Mouse (Mus musculus) regulatory T cell (primary cell): ENCODE measurements around the gene Sf3b4.
"Not testable (repeated sequence)": the region's sequence is repeated elsewhere in the genome, so short reads cannot be mapped to it uniquely, and the experiment has no call there.

Source experiments
- in situ Hi-C: fragments of 300-600 bp; cut with MboI, MseI; formaldehyde crosslinking; loops from one replicate; pipeline ENCODE4 v1.15.1; 2025; ENCODE audit warnings: high pct_unique_total_duplicates

Gene Sf3b4

DNA sequence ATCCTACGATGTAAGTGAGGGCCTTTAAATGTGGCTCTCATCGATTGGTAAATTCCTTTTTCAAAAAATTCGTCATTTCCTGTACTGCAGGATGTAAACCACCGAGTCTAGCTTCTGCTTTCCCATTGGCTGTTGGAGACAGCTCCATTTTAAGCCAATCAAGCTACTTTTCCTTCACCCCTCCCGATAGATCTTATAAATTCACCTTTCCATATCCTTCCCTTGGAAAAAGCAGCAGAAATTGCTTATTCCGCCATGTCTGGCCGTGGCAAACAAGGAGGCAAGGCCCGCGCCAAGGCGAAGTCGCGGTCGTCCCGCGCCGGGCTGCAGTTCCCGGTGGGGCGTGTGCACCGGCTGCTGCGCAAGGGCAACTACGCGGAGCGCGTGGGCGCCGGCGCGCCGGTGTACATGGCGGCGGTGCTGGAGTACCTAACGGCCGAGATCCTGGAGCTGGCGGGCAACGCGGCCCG, 47.6 kb downstream of the Sf3b4 start, which contains the start of the genes Bola1 and Hist2h2ab:
Gene Bola1 (minus strand): TSS at position 49 of the 470 bp plus-strand sequence.
Gene Hist2h2ab (plus strand): TSS at position 205 of the 470 bp plus-strand sequence.
- in situ Hi-C loops = no loop called here

DNA sequence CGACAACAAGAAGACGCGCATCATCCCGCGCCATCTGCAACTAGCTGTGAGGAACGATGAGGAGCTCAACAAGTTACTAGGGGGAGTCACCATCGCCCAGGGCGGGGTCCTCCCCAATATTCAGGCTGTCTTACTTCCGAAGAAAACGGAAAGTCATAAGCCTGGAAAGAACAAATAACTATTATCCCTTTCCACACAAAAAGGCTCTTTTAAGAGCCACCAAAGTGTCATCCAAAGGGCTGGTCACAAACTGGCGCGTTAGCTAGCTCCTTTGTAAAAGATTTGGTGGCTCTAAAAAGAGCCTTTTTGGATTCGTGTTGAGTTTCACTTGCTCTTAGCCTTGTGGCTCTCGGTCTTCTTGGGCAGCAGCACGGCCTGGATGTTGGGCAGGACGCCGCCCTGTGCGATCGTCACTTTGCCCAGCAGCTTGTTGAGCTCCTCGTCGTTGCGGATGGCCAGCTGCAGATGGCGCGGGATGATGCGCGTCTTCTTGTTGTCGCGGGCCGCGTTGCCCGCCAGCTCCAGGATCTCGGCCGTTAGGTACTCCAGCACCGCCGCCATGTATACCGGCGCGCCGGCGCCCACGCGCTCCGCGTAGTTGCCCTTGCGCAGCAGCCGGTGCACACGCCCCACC, 48.1 kb downstream of the Sf3b4 start:
- in situ Hi-C loops = not testable (repeated sequence)

DNA sequence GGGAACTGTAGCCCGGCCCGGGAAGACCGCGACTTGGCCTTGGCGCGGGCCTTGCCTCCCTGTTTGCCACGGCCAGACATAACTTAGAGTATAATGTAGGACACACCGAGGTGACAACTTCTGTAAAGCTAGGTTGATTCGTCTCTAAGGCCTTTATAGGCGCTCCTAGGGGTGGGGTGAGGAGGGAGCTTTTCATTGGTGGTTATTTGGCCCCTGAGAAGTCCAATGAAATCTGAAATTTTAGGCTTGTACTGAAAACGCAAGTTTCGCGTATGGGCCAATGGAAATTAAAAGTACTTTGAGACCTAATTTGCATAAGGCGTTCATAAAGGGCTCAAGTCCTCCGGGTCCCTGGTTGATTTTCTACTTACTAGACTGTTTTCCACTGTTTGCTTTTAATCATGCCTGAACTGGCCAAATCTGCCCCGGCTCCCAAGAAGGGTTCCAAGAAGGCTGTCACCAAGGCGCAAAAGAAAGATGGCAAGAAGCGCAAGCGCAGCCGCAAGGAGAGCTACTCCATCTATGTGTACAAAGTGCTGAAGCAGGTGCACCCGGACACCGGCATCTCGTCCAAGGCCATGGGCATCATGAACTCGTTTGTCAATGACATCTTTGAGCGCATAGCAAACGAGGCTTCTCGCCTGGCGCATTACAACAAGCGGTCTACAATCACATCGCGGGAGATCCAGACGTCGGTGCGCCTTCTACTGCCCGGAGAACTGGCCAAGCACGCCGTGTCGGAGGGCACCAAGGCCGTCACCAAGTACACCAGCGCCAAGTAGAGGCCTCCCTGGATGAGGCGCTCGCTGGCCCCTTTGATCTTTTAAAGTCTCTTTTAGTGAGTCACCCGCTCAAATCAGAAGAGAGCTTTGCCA, 48.9 kb downstream of the Sf3b4 start, which contains the start of the genes Hist2h2ac and Hist2h2be:
Gene Hist2h2ac (minus strand): TSS at position 116 of the 875 bp plus-strand sequence.
Gene Hist2h2be (plus strand): TSS at position 355 of the 875 bp plus-strand sequence.
- in situ Hi-C loops = no loop called here

DNA sequence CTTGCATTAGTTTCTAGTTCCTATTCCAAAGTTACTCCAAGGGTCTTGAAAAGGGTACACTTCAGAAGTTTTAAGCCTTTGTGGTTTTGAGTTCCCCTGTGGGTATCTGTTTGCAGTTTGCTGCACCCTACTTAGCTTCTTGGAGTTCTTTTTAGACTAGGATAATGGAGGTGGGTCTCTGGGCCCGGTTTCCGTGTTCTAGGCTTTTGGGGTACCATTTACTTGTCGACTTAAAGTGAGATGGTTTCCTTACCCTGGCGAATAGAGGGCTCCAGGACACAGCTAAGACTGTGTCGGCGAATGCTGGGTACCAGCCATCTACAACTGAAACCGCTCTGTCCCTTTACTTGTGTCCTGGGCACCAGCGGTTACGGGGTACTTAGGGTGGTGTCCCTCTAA, 49.5 kb downstream of the Sf3b4 start:
- in situ Hi-C loops = no loop called here

DNA sequence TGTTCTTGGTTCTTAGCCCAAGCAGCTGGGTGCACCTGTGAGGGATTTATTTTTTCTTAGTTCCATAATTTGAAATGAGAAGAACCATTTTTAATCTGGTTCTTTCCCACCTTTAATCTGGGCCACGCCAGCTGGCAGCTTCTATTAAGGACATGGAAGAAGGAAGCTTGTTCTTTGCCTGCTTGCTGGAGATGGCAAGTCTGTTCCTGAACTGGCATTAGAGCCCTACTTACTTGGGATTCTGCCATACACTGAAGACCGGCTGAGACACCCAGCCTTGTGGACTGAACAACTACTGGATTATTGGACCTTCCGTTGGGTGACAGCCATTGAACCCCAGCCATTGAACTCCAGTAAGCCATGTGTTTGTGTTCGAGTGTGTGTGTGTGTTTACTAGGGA, 50.6 kb downstream of the Sf3b4 start:
- in situ Hi-C loops = no loop called here

DNA sequence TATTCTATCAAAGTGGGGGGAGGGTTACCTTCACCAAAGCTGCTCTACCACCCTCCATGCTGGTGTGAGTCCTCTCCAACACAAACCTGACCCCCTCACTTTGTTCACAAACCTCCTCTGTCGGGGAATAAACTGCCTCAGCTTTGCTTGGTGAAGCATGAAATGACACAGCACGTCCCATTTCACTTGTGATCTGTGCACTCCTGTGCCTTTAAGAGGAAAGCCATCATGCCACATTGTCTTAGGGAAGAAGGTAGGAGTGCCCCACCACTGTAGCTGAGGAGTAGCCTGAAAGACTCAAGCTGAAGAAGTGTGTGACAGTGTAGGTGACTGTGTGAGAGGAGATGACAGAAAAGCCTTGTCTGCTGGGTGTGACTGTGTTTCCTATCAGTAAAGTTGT, 53.3 kb downstream of the Sf3b4 start:
- in situ Hi-C loops = no loop called here
